Mouse (Mus musculus) intestine, embryonic 14.5 days (tissue): ENCODE data around the gene Lef1. TPM values are rescaled to one million over a fixed set of nuclear protein-coding genes. Genes with fewer than 3 reads are reported as not detected.

Source experiments
- ATAC-seq: fragments of 200-750 bp; cut with Nextera tagmentation; replicated peaks from 2 replicates; pipeline ENCODE4 v1.8.0; 2017; ENCODE audit warnings: low read depth, moderate number of reproducible peaks, moderate TSS enrichment, moderate library complexity; ENCODE audit not compliant: low FRiP score, low TSS enrichment
- DNase-seq: peaks from one replicate; pipeline ENCODE4 v3.0.0-alpha.2; 2018; ENCODE audit warnings: low spot score
- H3K27ac ChIP-seq: fragments of 300-500 bp; sonication (generic); 2 replicates; pipeline ENCODE4 v1.5.1; 2014; ENCODE audit warnings: low read depth, mild to moderate bottlenecking, control low read depth
- H3K27me3 ChIP-seq: fragments of 300-500 bp; sonication (generic); replicated peaks from 2 replicates; pipeline ENCODE4 v1.6.1; 2014; ENCODE audit warnings: low read length, control low read depth; ENCODE audit not compliant: control insufficient read depth, insufficient read depth
- H3K36me3 ChIP-seq: fragments of 300-500 bp; sonication (generic); 2 replicates; pipeline ENCODE4 v1.6.1; 2014; ENCODE audit warnings: low read length, control low read depth; ENCODE audit not compliant: control insufficient read depth, insufficient read depth
- H3K4me1 ChIP-seq: fragments of 300-500 bp; sonication (generic); replicated peaks from 2 replicates; pipeline ENCODE4 v1.6.1; 2014; ENCODE audit warnings: low read length, control low read depth, mixed read lengths; ENCODE audit not compliant: control insufficient read depth, insufficient read depth
- H3K4me2 ChIP-seq: fragments of 300-500 bp; sonication (generic); 2 replicates; pipeline ENCODE4 v1.6.1; 2014; ENCODE audit warnings: low read length
- H3K4me3 ChIP-seq: fragments of 300-500 bp; sonication (generic); 2 replicates; pipeline ENCODE4 v1.5.1; 2014; ENCODE audit warnings: low read depth, low read length, control low read depth, mixed read lengths
- H3K9ac ChIP-seq: fragments of 300-500 bp; sonication (generic); 2 replicates; pipeline ENCODE4 v1.6.1; 2014; ENCODE audit warnings: mild to moderate bottlenecking, low read length
- H3K9me3 ChIP-seq: fragments of 300-500 bp; sonication (generic); 2 replicates; pipeline ENCODE4 v1.6.1; 2016; ENCODE audit warnings: low read length, control low read depth; ENCODE audit not compliant: control insufficient read depth
- WGBS: fragments of 180-500 bp; shearing (Covaris S2); extraction: QIAGEN DNeasy Blood & Tissue Kit; methylation state at CpG from one replicate; pipeline ENCODE4 v1.1.7; 2014; 5-methylcytosine and 5-hydroxymethylcytosine counted together
- polyA plus RNA-seq: library from polyadenylated mRNA; unstranded; fragments of >200 nt; fragmentation: Nextera tagmentation; extraction: Ambion mirVana; gene quantifications from 2 replicates; pipeline ENCODE4 v1.2.1, GENCODE M21; 2014

Lef1 gene
- polyA plus RNA-seq, 1 experiment from 2014 or later = 0.69 TPM

GRCm38 (mm10) chr3:131214841-131215240 is 104.6 kb downstream of the Lef1 start:
- Histone ChIP-seq H3K9me3 (no peaks in the 10 kb centered on the region), H3K27me3 (no peaks in the 10 kb centered on the region), H3K36me3 (no peaks in the 10 kb centered on the region), H3K4me3 (no peak overlapping the region), H3K4me1 (no peaks in the 10 kb centered on the region), H3K4me2 (no peak overlapping the region), H3K9ac (no peak overlapping the region), H3K27ac (no peak overlapping the region)
- ATAC-seq (no peak), DNase-seq (no peak)
- 57% methylated on average over 9 of the region's 9 CpGs for WGBS

- no peaks in the 10 kb centered on the region for H3K27me3 ChIP-seq
- no peaks in the 10 kb centered on the region for H3K9me3 ChIP-seq
- H3K27ac ChIP-seq = no peak overlapping the region
- DNase-seq = no peak
- ATAC-seq = no peak
- H3K4me1 ChIP-seq = no peaks in the 10 kb centered on the region
- no peak overlapping the region for H3K9ac ChIP-seq
- 81% methylated on average over 14 of the region's 14 CpGs for WGBS
- no peak overlapping the region for H3K4me3 ChIP-seq
- H3K36me3 ChIP-seq = no peaks in the 10 kb centered on the region
- no peak overlapping the region for H3K4me2 ChIP-seq
Measured at GRCm38 (mm10) chr3:131218636-131219390, 108.5 kb downstream of the Lef1 start.

GRCm38 (mm10) chr3:131228083-131228482 is 117.8 kb downstream of the Lef1 start:
- Histone ChIP-seq H3K9ac (no peak overlapping the region), H3K4me3 (no peak overlapping the region), H3K27me3 (no peaks in the 10 kb centered on the region), H3K4me2 (no peak overlapping the region), H3K27ac (no peak overlapping the region), H3K9me3 (no peaks in the 10 kb centered on the region), H3K4me1 (no peaks in the 10 kb centered on the region), H3K36me3 (peaks cover 20% of the 10 kb centered on the region; the same call in 1 of the 2 replicates)
- no peak for DNase-seq
- 73% methylated on average over 6 of the region's 6 CpGs for WGBS
- no peak for ATAC-seq

- Histone ChIP-seq H3K27me3 (no peaks in the 10 kb centered on the region), H3K4me3 (no peak overlapping the region), H3K9ac (no peak overlapping the region), H3K36me3 (peaks cover 61% of the 10 kb centered on the region), H3K9me3 (no peaks in the 10 kb centered on the region), H3K4me1 (no peaks in the 10 kb centered on the region), H3K27ac (no peak overlapping the region), H3K4me2 (no peak overlapping the region)
- 83% methylated on average over 6 of the region's 6 CpGs for WGBS
- no peak for DNase-seq
- ATAC-seq = no peak
Measured at GRCm38 (mm10) chr3:131237061-131237460, 126.8 kb downstream of the Lef1 start.

GRCm38 (mm10) chr3:131237785-131238633 is 127.7 kb downstream of the Lef1 start:
- 65% methylated on average over 19 of the region's 19 CpGs for WGBS

GRCm38 (mm10) chr3:131245766-131246578 is 135.7 kb downstream of the Lef1 start:
- ATAC-seq = no peak; the same call in 1 of the 2 replicates
- Histone ChIP-seq H3K4me3 (no peak overlapping the region), H3K27ac (no peak overlapping the region), H3K27me3 (no peaks in the 10 kb centered on the region), H3K4me1 (no peaks in the 10 kb centered on the region), H3K36me3 (peaks cover 55% of the 10 kb centered on the region), H3K4me2 (no peak overlapping the region), H3K9ac (no peak overlapping the region), H3K9me3 (no peaks in the 10 kb centered on the region)
- 58% methylated on average over 11 of the region's 11 CpGs for WGBS
- DNase-seq = peak; percentile 69

More at GRCm38 (mm10) chr3:131237785-131238633, 127.7 kb downstream of the Lef1 start:
- H3K4me3 ChIP-seq = no peak overlapping the region
- ATAC-seq (peak; percentile 83), DNase-seq (peak; percentile 96)
- H3K4me1 ChIP-seq = no peaks in the 10 kb centered on the region
- H3K4me2 ChIP-seq = no peak overlapping the region
- H3K27me3 ChIP-seq = no peaks in the 10 kb centered on the region
- no peak overlapping the region for H3K9ac ChIP-seq
- H3K9me3 ChIP-seq = no peaks in the 10 kb centered on the region
- peaks cover 58% of the 10 kb centered on the region for H3K36me3 ChIP-seq
- H3K27ac ChIP-seq = no peak overlapping the region

GRCm38 (mm10) chr3:131246579-131247046 is 136.3 kb downstream of the Lef1 start:
- Histone ChIP-seq H3K36me3 (peaks cover 50% of the 10 kb centered on the region), H3K4me2 (no peak overlapping the region), H3K9me3 (no peaks in the 10 kb centered on the region), H3K4me3 (no peak overlapping the region), H3K27ac (no peak overlapping the region), H3K9ac (no peak overlapping the region), H3K4me1 (no peaks in the 10 kb centered on the region), H3K27me3 (no peaks in the 10 kb centered on the region)
- WGBS = 91% methylated on average over 8 of the region's 8 CpGs
- ATAC-seq = no peak
- DNase-seq = no peak

GRCm38 (mm10) chr3:131247447-131247846 is 137.2 kb downstream of the Lef1 start:
- no peaks in the 10 kb centered on the region for H3K9me3 ChIP-seq
- no peak overlapping the region for H3K4me2 ChIP-seq
- no peak for DNase-seq
- no peak overlapping the region for H3K27ac ChIP-seq
- ATAC-seq = no peak
- H3K9ac ChIP-seq = no peak overlapping the region
- no peaks in the 10 kb centered on the region for H3K4me1 ChIP-seq
- WGBS = 84% methylated on average over 6 of the region's 6 CpGs
- peaks cover 42% of the 10 kb centered on the region for H3K36me3 ChIP-seq
- no peaks in the 10 kb centered on the region for H3K27me3 ChIP-seq
- no peak overlapping the region for H3K4me3 ChIP-seq
